Mouse (Mus musculus) spleen, adult 18-20 months (tissue): Measurements from ENCODE around the gene 1700102P08Rik.

ENCODE experiments used
- DNase-seq, 2 experiments: peaks; one replicate each; pipeline ENCODE4 v3.0.0; 2022; ENCODE audit warnings: mixed read lengths in 2 of 2

Gene 1700102P08Rik

GRCm38 (mm10) chr9:108412221-108412620, 19.6 kb downstream of the 1700102P08Rik start:
- peak in 1 of 2 experiments; percentile 21 for DNase-seq

- DNase-seq, result no peak
Observed at GRCm38 (mm10) chr9:108428384-108428783, 35.8 kb downstream of the 1700102P08Rik start, which contains the start of gene Ccdc36. TSS of gene Ccdc36 (minus strand) at chr9:108428484.

DNA sequence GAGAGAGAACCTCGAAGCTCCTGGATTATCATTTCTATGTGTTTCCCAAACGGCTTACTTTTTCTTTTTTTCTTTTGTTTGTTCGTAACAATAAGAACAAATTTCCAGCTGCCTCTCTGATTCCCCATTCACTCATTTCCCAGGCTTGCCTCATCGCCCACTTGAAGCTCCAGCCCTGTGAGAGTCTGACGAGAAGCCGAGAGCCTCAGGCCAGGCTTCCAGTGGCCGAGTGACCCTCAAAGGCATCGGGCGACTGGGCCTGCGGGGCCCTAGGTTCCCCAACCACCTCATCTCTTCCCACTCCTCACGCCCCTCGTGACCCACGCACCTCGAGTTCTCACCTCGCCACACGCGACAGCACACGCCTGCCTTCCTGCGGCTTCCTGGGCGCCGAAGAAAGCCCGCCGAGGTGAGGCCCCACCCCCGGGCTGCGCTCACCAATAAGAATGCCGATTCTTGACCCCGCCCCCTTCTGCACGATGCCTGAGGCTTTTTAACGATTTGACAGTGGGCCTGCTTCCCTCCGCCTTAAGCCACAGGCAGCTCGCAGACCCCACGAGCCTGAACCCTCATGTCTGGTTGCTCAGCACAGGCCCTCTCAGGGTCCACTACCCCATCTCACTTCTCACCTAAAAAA, 38.9 kb downstream of the 1700102P08Rik start:
- DNase-seq, result no peak

DNA sequence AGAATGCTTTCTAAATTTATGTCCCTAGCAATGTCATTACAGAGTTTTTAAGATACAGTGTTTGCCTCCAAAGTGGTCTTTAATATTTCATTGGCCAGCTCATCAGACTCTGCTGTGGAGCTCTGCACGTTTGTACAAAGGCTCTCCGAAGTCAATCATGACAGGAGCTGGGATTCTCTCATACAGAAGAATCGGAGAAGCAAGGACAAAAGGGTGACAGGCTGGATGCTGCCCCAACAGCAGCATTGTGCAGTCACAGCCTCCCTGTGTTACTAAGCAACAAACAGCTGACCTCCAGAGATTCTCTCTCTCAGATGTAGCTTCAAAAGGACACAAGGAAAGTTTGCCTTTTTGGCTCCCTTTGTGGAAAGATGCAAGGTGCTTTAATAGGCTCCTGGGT, 43.6 kb downstream of the 1700102P08Rik start, which contains the start of gene BC048562:
BC048562 (plus strand) TSS at position 301 of the 400 bp plus-strand sequence.
- DNase-seq, result no peak

GRCm38 (mm10) chr9:108439176-108439575, 46.6 kb downstream of the 1700102P08Rik start:
- no peak for DNase-seq

- no peak for DNase-seq
Observed at GRCm38 (mm10) chr9:108440485-108440884, 47.9 kb downstream of the 1700102P08Rik start.

GRCm38 (mm10) chr9:108441236-108441919, 48.8 kb downstream of the 1700102P08Rik start:
- DNase-seq, result no peak

DNA sequence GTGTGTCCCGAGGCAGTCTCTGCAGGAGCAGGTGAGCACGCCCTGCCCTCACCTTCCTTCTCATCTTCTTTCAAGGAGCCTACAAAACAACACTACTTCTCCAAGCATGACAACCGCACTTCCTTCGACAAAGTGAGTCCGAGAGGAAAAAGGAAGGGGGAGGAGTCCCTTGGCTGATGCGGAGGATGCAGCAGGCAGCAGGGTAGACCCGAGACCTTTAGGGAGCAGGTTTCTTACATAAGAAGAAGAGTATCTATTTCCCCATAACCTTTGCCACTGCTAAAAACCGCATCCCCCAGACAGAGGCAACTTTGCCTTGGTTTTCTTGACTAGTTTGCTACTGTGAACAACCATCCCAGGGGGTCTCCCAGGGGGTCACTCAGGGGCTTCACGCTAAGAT, 52.5 kb downstream of the 1700102P08Rik start:
- no peak for DNase-seq

DNA sequence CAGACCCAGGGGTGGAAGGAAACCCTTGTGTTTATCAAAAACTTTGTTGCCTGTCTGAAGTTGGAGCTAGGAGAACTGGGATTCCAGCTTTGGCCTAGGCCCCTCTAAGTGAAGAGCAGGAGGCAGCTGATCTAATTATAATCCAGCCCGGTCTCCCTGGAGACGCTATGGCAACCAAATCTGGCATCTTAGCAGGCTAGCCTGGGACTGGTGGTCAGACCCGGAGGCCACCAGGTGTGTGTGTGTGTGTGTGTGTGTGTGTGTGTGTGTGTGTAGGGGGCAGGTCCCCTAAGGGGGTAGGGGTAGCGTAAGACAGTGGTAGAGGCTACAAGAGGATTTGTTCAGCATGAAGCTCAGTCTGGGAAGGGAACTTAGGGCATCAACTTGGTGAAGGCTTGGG, 57.3 kb downstream of the 1700102P08Rik start:
- DNase-seq, result no peak

DNA sequence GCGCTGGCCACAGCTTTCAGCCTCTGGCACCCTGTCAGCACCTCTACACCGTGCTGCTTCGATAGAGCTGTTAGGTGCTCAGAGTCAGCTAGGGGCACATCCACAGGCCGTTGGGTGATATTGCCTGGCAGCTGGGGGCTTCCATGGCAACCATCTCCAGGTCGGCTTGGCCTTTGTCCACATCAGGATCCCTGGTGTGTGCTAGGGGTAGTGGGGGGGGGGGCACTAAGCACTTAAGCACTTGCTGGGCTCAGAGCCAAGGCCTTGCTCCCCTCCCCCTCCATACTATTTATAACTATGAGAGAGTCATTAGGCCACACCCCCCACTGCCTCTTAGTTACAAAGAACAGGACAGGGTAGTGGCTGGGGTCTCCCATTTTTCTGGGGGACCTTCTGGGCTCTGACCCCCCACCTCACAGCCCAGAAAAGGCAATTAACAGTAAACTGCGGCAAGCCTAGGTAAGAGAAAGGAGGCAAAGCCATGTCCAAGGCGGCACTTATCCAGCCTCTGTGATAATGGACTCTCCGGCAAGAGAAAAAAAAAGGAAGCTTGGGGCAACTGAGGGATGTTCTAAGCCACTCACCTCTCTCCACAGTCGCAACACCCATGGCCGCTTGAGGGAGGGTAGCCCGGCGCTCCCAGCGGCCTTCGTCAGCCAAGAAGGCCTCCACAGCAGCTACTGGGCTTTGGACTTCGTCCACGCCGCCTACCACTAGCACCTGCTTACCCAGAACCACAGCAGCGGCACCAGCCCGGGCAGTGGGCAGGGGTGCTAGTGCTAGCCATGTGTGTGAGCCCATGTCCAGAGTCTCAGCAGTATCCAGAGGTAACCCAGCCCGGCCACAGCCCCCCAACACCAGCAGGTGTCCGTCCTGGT, 57.9 kb downstream of the 1700102P08Rik start:
- no peak for DNase-seq

- DNase-seq, result no peak
Observed at GRCm38 (mm10) chr9:108451170-108451493, 58.5 kb downstream of the 1700102P08Rik start.

- DNase-seq, result no peak
Observed at GRCm38 (mm10) chr9:108451519-108452160, 59.0 kb downstream of the 1700102P08Rik start.

DNA sequence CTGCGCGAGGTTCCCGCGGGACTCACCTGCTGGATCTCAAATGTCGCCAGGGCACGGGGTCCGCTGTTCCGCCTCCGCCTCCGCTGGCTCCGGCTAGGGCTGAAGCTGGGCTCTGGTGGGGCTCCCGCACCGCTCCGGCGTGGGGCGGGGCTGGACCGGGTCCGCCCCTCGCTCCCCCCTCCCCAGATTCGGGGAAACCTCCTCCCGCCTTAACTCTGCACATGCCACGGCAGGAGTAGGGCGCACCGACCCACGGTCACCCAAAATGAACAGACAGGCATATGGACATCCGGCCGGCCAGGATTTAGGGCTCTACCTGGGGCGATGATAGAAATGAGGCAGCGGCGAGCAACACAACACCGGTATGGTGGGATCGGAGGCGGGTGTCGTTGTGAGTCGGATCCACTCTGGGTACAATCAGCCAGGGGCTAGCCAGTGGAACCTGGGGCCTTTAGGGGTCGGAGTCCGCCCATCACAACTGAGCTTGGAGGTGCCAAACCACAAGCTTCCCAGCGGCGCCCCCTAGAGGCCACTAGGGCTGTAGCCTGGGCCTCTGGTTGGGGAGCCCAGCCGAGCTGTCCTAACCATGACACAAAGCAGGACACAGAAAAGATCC, 59.8 kb downstream of the 1700102P08Rik start:
- peak; percentile 61 to 85 for DNase-seq

GRCm38 (mm10) chr9:108452911-108453310, 60.3 kb downstream of the 1700102P08Rik start:
- no peak for DNase-seq

DNA sequence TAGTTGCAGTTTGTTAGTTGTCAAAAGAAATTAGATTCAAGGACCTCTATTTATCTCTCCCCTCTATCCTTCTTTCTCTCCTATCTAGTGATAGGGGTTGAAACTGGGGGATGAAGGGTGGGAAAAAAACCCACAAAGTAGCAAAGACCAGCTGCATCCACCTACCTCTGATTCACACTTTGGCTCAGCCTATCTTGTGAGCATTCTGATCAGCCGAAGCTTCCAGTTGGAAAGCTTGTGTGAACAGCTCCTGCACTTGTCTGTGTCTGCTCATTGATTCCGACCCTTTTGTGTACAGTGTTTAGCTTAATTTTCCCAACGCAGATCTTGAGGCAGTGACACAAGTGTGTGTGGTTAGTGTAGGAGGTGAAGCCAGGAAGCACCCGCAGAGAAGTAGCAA, 60.9 kb downstream of the 1700102P08Rik start:
- no peak for DNase-seq

DNA sequence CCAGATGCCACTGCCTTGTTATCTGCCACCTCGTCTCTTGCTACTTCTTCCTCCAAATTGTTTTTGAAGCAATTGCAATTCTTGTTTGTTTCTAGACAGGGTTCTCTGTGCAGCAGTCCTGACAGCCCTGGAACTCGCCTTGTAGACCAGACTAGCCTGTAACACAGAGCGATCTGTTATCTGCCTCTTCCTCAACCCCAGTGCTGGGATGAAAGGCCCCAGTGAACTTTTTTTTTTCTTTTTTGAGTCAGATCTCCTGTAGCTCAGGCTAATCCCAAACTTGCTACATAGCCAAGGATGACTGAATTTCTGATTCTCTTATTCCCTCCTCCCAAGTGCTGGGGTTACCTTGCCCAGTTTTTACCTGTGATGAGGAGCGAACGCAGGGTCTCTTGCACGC, 61.8 kb downstream of the 1700102P08Rik start:
- no peak for DNase-seq

DNA sequence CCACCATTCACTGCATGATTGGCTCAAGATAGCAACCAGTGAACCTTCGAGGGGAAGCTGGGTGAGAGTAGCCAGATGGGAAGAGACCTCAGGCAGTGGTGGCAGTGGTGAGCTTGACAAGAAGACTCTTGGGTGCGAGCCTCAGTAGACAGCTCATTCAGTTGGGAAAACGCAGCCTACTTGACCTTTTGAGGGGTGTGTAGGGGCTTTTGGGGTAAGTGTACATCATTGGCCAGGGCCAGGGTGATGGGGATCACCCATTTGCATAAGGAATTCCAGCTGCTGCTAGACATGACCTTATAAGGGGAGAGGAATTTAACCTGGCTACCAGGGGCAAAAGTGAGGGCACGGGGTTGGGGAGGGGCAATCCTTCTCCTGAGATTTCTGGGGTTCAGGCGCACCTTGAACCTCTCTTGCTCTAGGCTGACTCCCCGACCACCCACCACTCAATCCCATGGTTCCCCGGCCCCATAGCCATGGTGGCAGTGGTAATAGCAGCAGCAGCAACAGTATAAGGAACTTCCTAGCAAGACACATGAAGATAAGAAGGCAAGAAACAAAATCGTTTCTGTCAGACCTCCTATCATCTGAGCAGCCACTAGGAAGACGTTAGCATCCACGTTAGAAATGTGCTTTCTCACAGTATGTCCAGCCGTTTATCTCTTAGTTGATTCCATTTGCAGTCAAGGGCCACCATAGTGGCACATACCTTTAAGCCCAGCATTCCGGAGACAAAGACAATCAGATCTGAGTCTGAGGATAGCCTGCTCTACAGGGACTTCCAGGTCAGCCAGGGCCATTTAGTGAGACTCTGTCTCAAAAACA, 63.4 kb downstream of the 1700102P08Rik start:
- DNase-seq, result no peak

DNA sequence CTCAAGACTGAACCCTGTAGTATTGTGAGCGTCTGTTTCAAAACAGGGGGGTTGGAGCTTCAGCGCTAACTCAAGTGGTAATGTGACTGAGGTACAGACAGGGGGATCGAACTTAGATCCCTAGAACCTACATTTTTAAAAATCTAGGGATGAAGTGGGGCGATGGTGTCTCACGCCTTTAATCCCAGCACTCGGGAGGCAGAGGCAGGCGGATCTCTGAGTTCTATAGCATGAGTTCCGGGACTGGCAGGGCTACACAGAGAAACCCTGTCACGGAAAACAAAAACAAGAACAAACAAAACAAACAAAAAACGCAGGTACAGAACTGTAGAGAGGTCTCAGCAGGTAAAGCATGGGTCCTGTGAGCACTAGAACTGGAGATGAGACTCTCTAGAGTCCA, 64.3 kb downstream of the 1700102P08Rik start:
- no peak for DNase-seq

- DNase-seq, result no peak
Observed at GRCm38 (mm10) chr9:108459939-108460318, 67.3 kb downstream of the 1700102P08Rik start.
